Mouse (Mus musculus) MEL (cell line): ENCODE results near the gene Cfdp1. TPM values are rescaled to one million over a fixed set of nuclear protein-coding genes. Genes with fewer than 3 reads are reported as not detected.

Source experiments
- DNase-seq: peaks from one replicate; pipeline ENCODE4 v3.0.0; 2011; ENCODE audit warnings: low read depth, low spot score
- H3K27ac ChIP-seq: 2 replicates; pipeline ENCODE4 v1.5.1; 2012; ENCODE audit warnings: low read depth, mild to moderate bottlenecking, control low read depth, low read length, moderate library complexity; ENCODE audit not compliant: control insufficient read depth
- H3K27me3 ChIP-seq, 2 experiments: fragments of 150-350 bp in 1 of 2; sonication (generic) in 1 of 2; 2 replicates each; pipeline ENCODE4 v1.6.1; 2012; ENCODE audit warnings: low read length in 2 of 2, mild to moderate bottlenecking in 2 of 2, improper control_type of control experiment in 1 of 2, moderate library complexity in 1 of 2; ENCODE audit not compliant: insufficient read depth in 2 of 2, control insufficient read depth in 1 of 2
- H3K36me3 ChIP-seq, 2 experiments: 2 replicates each; pipeline ENCODE4 v1.6.1; 2012 to 2014; ENCODE audit warnings: low read length in 2 of 2, improper control_type of control experiment in 1 of 2, inconsistent platforms in 1 of 2, mild to moderate bottlenecking in 1 of 2; ENCODE audit not compliant: insufficient read depth in 2 of 2, control insufficient read depth in 1 of 2
- H3K4me1 ChIP-seq, 2 experiments: fragments of 150-350 bp in 1 of 2; sonication (generic) in 1 of 2; 2 replicates each; pipeline ENCODE4 v1.6.1; 2012; ENCODE audit warnings: low read length in 2 of 2, improper control_type of control experiment in 1 of 2, mild to moderate bottlenecking in 1 of 2; ENCODE audit not compliant: insufficient read depth in 2 of 2, control insufficient read depth in 1 of 2
- H3K4me3 ChIP-seq, 2 experiments: fragments of 150-350 bp in 1 of 2; sonication (generic) in 1 of 2; 2 replicates each; pipeline ENCODE4 v1.5.1; 2012; ENCODE audit warnings: low read depth in 2 of 2, low read length in 2 of 2, mild to moderate bottlenecking in 2 of 2, moderate library complexity in 2 of 2, control low read depth in 1 of 2, improper control_type of control experiment in 1 of 2; ENCODE audit not compliant: control insufficient read depth in 1 of 2, insufficient read depth in 1 of 2
- H3K79me2 ChIP-seq: 2 replicates; pipeline ENCODE4 v1.6.1; 2012; ENCODE audit warnings: mild to moderate bottlenecking, low read length, moderate library complexity; ENCODE audit not compliant: control insufficient read depth, poor library complexity, insufficient read depth
- H3K9ac ChIP-seq: 2 replicates; pipeline ENCODE4 v1.6.1; 2012; ENCODE audit warnings: low read depth, mild to moderate bottlenecking, control low read depth, low read length, moderate library complexity; ENCODE audit not compliant: control insufficient read depth, poor library complexity, severe bottlenecking
- H3K9me3 ChIP-seq: fragments of 150-350 bp; sonication (generic); replicated peaks from 2 replicates; pipeline ENCODE4 v1.6.1; 2012; ENCODE audit warnings: mild to moderate bottlenecking, low read length, improper control_type of control experiment, moderate library complexity; ENCODE audit not compliant: insufficient read depth
- BHLHE40 ChIP-seq: IDR thresholded peaks from 2 replicates; pipeline ENCODE4 v1.6.1; 2012; ENCODE audit warnings: low read depth, mild to moderate bottlenecking, inconsistent platforms, low read length, improper control_type of control experiment, borderline replicate concordance
- CHD1 ChIP-seq: IDR thresholded peaks from 2 replicates; pipeline ENCODE4 v1.6.1; 2012; ENCODE audit warnings: low read depth, mild to moderate bottlenecking, inconsistent platforms, low read length, improper control_type of control experiment
- CHD2 ChIP-seq: IDR thresholded peaks from 2 replicates; pipeline ENCODE4 v1.6.1; 2011; ENCODE audit warnings: low read length, improper control_type of control experiment
- ELF1 ChIP-seq: IDR thresholded peaks from 2 replicates; pipeline ENCODE4 v1.6.1; 2014; ENCODE audit warnings: low read depth, mild to moderate bottlenecking, inconsistent platforms, low read length, improper control_type of control experiment, moderate library complexity
- GABPA ChIP-seq: IDR thresholded peaks from 2 replicates; pipeline ENCODE4 v1.6.1; 2012; ENCODE audit warnings: low read depth, mild to moderate bottlenecking, inconsistent platforms, low read length, improper control_type of control experiment, moderate library complexity
- GATA1 ChIP-seq: IDR thresholded peaks from 2 replicates; pipeline ENCODE4 v1.6.1; 2011; ENCODE audit warnings: low read depth, low read length, improper control_type of control experiment
- HCFC1 ChIP-seq: IDR thresholded peaks from 2 replicates; pipeline ENCODE4 v1.6.1; 2012; ENCODE audit warnings: low read depth, mild to moderate bottlenecking, inconsistent platforms, low read length, improper control_type of control experiment, moderate library complexity
- JUND ChIP-seq: IDR thresholded peaks from 2 replicates; pipeline ENCODE4 v1.6.1; 2011; ENCODE audit warnings: low read depth, mild to moderate bottlenecking, improper control_type of control experiment, low read length
- KAT2A ChIP-seq: conservative IDR thresholded peaks from 2 replicates; pipeline ENCODE4 v1.6.1; 2012; ENCODE audit warnings: low read depth, low read length, improper control_type of control experiment, inconsistent platforms
- MAFK ChIP-seq: IDR thresholded peaks from 2 replicates; pipeline ENCODE4 v1.6.1; 2011; ENCODE audit warnings: low read depth, mild to moderate bottlenecking, low read length, improper control_type of control experiment, borderline replicate concordance
- MAX ChIP-seq: IDR thresholded peaks from 2 replicates; pipeline ENCODE4 v1.6.1; 2011; ENCODE audit warnings: low read length, improper control_type of control experiment
- MXI1 ChIP-seq: IDR thresholded peaks from 2 replicates; pipeline ENCODE4 v1.6.1; 2011; ENCODE audit warnings: mild to moderate bottlenecking, low read depth, low read length, improper control_type of control experiment
- POLR2AphosphoS5 ChIP-seq: IDR thresholded peaks from 2 replicates; pipeline ENCODE4 v1.6.1; 2012; ENCODE audit warnings: low read depth, borderline replicate concordance, mild to moderate bottlenecking, inconsistent platforms, low read length, moderate library complexity, mixed read lengths
- RCOR1 ChIP-seq: IDR thresholded peaks from 2 replicates; pipeline ENCODE4 v1.6.1; 2012; ENCODE audit warnings: low read depth, mild to moderate bottlenecking, inconsistent platforms, low read length, improper control_type of control experiment
- SMC3 ChIP-seq: IDR thresholded peaks from 2 replicates; pipeline ENCODE4 v1.6.1; 2011; ENCODE audit warnings: low read depth, low read length, improper control_type of control experiment
- TBP ChIP-seq: IDR thresholded peaks from 2 replicates; pipeline ENCODE4 v1.8.0; 2011; ENCODE audit warnings: low read depth, low read length, improper control_type of control experiment
- UBTF ChIP-seq: IDR thresholded peaks from 2 replicates; pipeline ENCODE4 v1.6.1; 2012; ENCODE audit warnings: low read depth, mild to moderate bottlenecking, inconsistent platforms, low read length, improper control_type of control experiment, moderate library complexity, borderline replicate concordance; ENCODE audit not compliant: insufficient read depth
- USF1 ChIP-seq: IDR thresholded peaks from 2 replicates; pipeline ENCODE4 v1.6.1; 2014; ENCODE audit warnings: low read depth, mild to moderate bottlenecking, inconsistent platforms, low read length, improper control_type of control experiment, moderate library complexity
- ZC3H11A ChIP-seq: IDR thresholded peaks from 2 replicates; pipeline ENCODE4 v1.6.1; 2012; ENCODE audit warnings: low read depth, mild to moderate bottlenecking, inconsistent platforms, low read length, improper control_type of control experiment
- ZKSCAN1 ChIP-seq: IDR thresholded peaks from 2 replicates; pipeline ENCODE4 v1.6.1; 2012; ENCODE audit warnings: low read depth, mild to moderate bottlenecking, inconsistent platforms, low read length, improper control_type of control experiment, moderate library complexity
- polyA plus RNA-seq, 2 experiments: library from polyadenylated mRNA; stranded (reverse) in 1 of 2; unstranded in 1 of 2; fragments of >175 nt in 1 of 2; fragments of >200 nt in 1 of 2; gene quantifications; 2 replicates each; pipeline versions ENCODE4 v1.2.1 to v1.2.4; 2012; ENCODE audit warnings: low replicate concordance in 2 of 2, low read depth in 1 of 2; ENCODE audit not compliant: insufficient read length in 2 of 2, insufficient read depth in 1 of 2, missing spikeins in 1 of 2
- total RNA-seq: library from RNA; depleted of rRNA; stranded (reverse); fragments of 300-350 nt; gene quantifications from 2 replicates; pipeline ENCODE4 v1.2.3, GENCODE M21; 2012

The Cfdp1 gene
- total and polyA plus RNA-seq, 3 experiments = 185 to 214 TPM; not detected in 1

DNA sequence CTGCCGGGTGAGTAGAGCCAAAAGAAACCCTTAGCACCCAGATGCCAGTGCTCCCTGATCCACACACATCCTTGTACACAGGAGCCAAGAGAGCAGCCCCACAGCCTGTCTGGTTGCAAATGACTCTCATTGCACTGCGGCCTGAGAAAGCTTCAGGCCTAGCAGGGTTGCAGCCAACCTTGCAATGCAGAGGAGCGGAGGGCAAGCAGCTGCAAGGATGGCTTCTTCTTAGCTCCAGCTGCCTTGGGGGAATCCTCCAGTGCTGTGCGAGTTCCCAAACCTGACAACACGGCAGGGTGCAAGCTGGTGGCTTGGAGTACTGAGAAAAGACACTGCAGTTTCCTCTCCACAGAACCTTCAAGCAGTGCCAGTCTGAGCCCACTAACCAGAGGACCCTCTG lies 125.6 kb downstream of the Cfdp1 start:
- H3K9me3 ChIP-seq = no peaks in the 10 kb centered on the region
- H3K4me1 ChIP-seq = peaks cover 2 to 9% of the 10 kb centered on the region in 2 experiments; a peak in 1 of 4 replicates
- no peak for DNase-seq
- H3K27ac ChIP-seq = no peak overlapping the region
- no peak overlapping the region for H3K4me3 ChIP-seq
- H3K27me3 ChIP-seq = no peaks in the 10 kb centered on the region
- H3K79me2 ChIP-seq = no peaks in the 10 kb centered on the region
- H3K36me3 ChIP-seq = no peaks in the 10 kb centered on the region
- TF ChIP-seq TBP = no peak
- H3K9ac ChIP-seq = no peak overlapping the region

DNA sequence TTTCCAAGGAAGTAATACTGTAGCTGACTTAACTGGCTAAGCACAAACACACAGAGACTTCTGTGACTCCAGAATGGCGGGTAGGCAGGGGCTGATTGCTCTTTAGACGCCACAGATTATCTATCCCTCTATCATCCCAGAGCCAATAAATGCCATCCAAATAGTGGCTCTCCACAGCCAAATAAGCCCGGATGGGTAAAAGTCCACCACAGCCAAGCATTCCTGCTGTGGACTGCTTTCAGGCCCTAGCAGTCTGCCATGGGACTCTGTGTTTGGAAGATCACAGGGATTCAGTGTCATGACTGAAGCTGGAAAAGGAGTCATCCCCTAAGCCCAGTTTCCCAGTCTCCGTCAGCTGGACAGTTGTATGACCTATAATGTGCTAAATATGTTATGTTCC lies 126.5 kb downstream of the Cfdp1 start:
- Histone ChIP-seq H3K27ac (no peak overlapping the region), H3K4me1 (peaks cover 2 to 9% of the 10 kb centered on the region in 2 experiments; a peak in 1 of 4 replicates), H3K27me3 (no peaks in the 10 kb centered on the region), H3K4me3 (no peak overlapping the region), H3K36me3 (no peaks in the 10 kb centered on the region), H3K79me2 (no peaks in the 10 kb centered on the region), H3K9ac (no peak overlapping the region), H3K9me3 (no peaks in the 10 kb centered on the region)
- TF ChIP-seq TBP (no peak), ZC3H11A (no peak), RCOR1 (no peak), POLR2AphosphoS5 (no peak), JUND (no peak), KAT2A (no peak), GABPA (no peak), ZKSCAN1 (no peak), BHLHE40 (no peak), MAFK (no peak), ELF1 (no peak), MAX (no peak), CHD1 (no peak), UBTF (no peak), USF1 (no peak), MXI1 (no peak), GATA1 (no peak), SMC3 (no peak), HCFC1 (no peak), CHD2 (no peak)
- no peak for DNase-seq
